Mouse (Mus musculus) layer of hippocampus, adult 9-10 months (tissue): ENCODE results near the gene Taf6l.
"Not testable (repeated sequence)": the region's sequence is repeated elsewhere in the genome, so short reads cannot be mapped to it uniquely, and the experiment has no call there.

Experiments used
- DNase-seq: peaks from one replicate; pipeline ENCODE4 v3.0.0; 2022; ENCODE audit warnings: low spot score

The Taf6l gene

GRCm38 (mm10) chr19:8736160-8736467, 50.1 kb downstream of the Taf6l start:
- DNase-seq, result no peak

DNA sequence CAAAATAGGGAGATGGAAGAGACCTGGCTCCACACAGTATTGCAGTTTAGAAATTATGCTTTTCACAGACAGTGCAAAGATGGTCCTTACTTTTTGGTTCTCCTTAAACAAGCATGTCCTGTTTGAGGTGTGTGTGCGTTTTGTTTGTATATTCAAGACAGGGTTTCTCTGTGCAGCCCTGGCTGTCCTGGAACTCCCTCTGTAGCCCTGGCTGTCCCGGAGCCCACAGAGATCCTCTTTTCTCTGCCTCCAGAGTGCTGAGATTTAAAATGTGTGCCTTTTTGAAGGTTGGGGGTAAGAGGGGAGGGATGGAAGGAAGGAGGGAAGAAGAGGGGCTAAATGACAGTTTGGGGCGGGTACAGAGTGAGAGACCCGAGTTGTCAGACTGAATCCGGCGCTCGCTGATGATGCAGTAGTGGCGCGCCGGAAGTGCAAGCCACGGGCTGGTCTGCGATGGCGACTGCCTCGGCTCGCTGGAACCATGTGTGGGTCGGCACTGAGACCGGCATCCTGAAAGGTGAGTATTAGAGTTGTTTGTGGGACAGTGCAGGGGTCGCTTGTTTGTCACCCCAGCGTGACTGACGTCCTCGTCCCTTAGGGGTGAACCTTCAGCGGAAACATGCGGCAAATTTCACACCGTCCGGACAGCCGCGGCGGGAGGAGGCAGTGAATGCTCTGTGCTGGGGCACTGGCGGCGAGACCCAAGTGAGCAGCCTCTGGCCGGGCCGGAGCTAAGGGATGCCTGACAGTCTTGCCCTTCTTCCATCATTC, 50.6 kb downstream of the Taf6l start, which contains the start of gene Wdr74:
Wdr74 (plus strand) TSS at position 439 of the 771 bp plus-strand sequence.
- peak; percentile 78 for DNase-seq

GRCm38 (mm10) chr19:8734334-8734733, 51.9 kb downstream of the Taf6l start:
- DNase-seq, result no peak

GRCm38 (mm10) chr19:8728335-8729099, 57.7 kb downstream of the Taf6l start:
- DNase-seq, result not testable (repeated sequence)

DNA sequence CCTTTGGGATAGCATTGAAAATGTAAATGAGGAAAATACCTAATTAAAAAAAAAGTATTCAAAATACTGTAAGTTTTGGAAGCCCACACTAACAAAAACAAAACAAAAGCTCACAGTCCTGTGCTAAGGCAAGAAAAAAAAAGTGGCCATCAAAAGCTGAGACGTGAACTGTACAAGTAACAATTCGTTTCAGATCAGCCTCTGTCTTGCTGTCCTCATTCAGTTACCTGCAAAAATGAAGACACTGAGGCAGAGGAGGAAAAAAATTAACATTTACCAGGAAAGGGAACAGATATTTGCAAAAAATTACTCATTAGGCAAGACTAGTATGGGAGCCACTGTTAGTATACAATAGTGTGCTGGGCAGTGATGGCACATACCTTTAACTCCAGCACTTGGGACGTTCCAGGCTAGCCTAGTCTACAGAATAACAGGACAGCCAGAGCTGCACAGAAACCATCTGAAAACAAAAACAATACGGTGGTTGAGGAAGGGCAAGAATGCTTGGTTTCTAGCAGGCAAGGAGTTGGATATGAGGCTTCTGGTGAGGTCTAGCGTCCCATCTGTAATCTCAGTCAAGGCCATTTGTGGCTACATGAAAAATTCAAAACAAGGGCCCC, 58.6 kb downstream of the Taf6l start:
- DNase-seq, result no peak

DNA sequence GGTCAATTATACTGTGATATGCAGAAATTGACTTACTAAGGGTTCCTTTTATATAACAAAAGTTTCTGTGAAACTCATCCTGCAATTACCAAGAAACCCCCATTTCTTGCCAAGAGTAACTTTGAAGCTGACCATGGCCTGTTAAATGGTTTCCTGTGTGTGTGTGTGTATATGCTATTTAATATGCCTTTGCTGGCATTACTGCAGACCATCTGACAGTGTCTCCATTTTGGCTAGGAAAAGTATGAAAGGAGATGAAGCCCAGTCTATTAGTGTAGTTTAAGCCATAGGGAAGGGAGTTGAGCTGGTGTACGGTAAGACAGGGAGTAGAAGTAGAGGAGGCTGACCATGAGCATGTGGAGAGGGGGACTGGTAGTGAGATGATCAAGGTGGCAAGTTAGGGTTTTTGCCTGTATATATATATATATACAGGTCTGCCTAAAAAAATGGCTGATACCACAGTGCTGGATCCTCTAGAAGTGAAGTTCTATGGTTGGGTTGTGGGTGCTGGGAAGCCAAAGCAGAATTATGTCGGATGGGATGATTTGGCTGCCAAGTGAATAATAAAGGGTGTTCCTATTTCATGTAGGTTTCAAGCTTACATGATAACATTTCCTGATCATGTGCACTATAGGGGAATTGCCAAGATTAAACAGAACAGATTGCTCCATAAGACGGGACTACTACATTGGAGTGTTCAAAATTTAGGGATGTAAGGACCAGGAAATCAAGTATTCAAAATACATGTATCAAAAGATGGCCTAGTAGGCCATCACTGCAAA, 59.4 kb downstream of the Taf6l start:
- no peak for DNase-seq

DNA sequence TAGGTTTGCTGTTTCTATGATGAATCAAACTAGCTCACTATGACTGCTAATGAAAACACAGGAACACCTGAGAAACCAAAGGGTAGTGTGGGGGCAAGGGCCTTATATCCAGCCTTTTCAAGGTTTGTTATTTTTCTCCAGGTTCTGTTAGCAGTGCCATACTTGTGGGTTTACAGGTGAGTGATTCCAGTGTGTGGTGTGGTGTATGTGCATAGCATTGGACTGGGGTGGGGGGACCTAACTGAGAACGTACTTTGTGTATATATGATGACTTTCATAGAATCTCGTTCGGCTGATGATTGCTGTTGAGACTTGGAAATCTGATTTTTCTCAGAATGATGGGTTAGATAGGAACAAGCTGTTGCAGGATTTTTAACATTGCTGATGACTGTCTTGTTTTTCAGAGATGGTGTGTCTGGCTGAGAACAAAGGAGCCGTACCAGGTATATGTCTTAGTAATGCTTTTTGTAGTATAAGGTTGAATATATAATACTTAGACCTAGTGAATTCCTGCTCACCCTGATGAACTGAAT, 61.1 kb downstream of the Taf6l start:
- DNase-seq, result no peak
